Mouse (Mus musculus): ENCODE results near the gene Flg.

DNA sequence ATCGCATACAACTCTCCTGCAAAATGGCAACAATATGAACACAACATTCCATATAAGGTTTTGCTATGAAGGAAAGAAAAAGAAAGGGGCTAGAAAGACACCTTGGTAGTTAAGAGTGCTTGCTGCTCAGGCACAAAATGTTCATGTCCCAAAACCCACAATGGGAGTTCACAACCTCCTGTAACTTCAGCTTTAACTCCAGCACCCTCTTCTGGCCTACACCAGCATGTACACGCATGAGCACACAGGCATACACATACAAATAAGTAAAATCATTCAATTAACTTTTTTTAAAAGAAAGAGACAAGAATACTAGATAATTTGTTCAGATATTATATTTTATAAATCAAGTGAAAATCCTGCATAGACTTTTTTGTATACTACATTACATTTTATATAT is 32.8 kb downstream of the Flg start:
- no peak for TF ChIP-seq CTCF (IDR thresholded peaks at IDR 0.05; ENCODE audit: borderline replicate concordance, insufficient read depth, low read depth, low read length)
- no peak for TF ChIP-seq POLR2A (IDR thresholded peaks at IDR 0.05; ENCODE audit: borderline replicate concordance, insufficient read depth, low read length)
